Mouse (Mus musculus) lung, postnatal 0 days (tissue): ENCODE measurements around the gene Celf1.

Experiments used
- CTCF ChIP-seq: IDR thresholded peaks from 2 replicates; pipeline ENCODE4 v1.5.1; 2016; ENCODE audit warnings: antibody characterized with exemption, mild to moderate bottlenecking
- EP300 ChIP-seq: IDR thresholded peaks from 2 replicates; pipeline ENCODE4 v1.6.1; 2016; ENCODE audit warnings: antibody characterized with exemption, mild to moderate bottlenecking, control low read depth

GRCm38 (mm10) chr2:91018061-91018788 is 78.0 kb downstream of the Celf1 start:
- TF ChIP-seq CTCF (peak; percentile 18; the same call in 1 of the 2 replicates), EP300 (no peak)
